Mouse (Mus musculus) frontal cortex, adult 2 months (tissue): ENCODE measurements at regions not wholly inside any gene's neighbourhood (a gene's known extent, or its start where the extent isn't known, plus 50 kb on each side); places are given as distances from the start of the nearest gene placed in this dataset.

Experiments
- DNase-seq, 2 experiments: peaks; one replicate each; pipeline ENCODE4 v3.0.0; 2022; ENCODE audit warnings: low spot score in 1 of 2; ENCODE audit errors: extremely low spot score in 1 of 2

- peak; percentile 18 to 62 for DNase-seq
Observed at GRCm38 (mm10) chr2:108584799-108585198, 695.7 kb upstream of the Kif18a start.

- DNase-seq = no peak
Observed at GRCm38 (mm10) chr2:108593555-108593954, 687.0 kb upstream of the Kif18a start.

- DNase-seq = no peak
Observed at GRCm38 (mm10) chr2:108600346-108600745, 680.2 kb upstream of the Kif18a start.

DNA sequence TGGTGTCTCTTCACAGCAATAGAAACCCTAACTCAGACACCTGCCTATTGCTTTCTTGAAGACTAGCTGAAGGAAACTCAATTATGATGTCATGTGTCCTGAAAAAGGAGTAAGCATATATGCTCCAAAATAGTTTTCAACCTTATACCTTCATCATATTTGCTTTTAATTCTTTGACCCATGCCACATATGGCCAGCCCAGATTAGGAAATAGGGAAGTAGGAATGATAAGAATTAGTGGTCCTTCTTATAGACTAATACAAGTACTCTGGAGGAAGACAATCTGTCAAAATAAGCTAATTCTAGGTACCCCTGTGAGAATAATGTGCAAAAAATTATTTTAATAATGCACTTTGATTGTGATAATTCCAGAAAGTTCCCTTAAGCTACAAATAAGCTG lies 661.0 kb upstream of the Kif18a start:
- DNase-seq = no peak

DNA sequence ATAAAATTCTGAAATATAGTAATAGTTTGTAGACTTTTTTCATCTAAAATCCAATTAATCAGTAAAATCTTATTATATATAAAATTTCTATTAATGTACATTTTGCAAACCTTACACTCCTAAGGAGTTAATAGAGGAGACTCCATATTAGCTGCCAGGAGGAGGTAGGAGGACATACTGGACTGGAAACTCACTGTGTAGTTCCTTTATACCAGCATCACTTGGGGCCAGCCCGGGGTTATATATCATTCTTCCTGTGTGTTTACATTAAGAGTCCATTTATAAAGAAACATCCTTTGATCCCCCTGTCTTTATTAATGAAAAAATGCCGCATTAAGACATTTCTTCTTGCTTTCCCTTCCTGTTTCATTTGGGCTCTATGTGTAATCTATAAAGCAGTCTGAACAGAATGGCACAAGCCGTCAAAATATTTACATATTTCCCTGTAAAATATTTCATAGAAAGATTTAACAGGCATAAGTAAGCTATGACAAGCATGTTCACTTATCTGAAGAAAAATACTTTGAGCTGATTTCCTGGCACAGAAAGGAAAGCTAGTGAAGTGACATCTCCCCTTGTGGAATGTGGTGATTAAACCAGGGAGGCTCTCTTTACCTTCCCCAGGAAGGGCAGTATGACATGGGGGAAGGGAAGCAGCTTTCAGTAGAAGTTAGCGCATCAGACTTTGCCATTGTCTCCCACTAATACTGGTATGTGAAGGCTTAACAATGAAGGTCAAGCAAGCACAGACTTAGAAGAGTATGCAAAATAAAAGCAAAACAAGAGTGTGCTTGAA lies 658.0 kb upstream of the Kif18a start:
- DNase-seq = no peak

DNA sequence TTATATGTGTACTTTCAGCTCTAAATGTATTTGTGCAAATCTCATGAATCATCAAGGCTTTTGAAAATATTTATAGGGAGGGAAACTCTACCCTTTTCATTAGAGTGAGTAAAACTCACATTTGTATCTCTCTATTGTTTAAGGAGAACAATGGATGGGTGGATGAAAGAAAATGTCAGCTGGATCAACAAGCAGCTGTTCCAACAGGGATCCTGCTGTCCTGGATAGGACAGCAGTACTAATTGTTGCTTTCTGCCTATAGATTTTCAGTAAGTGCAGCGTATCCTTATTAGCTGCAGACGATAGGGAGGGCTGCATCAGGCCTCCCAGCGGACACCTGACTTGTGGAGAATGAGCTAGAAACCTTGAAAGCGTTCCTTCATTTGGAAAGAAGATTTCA lies 644.9 kb upstream of the Kif18a start:
- no peak for DNase-seq

- no peak for DNase-seq
Observed at GRCm38 (mm10) chr2:108660697-108661388, 619.7 kb upstream of the Kif18a start.

- no peak for DNase-seq
Observed at GRCm38 (mm10) chr2:108677777-108678380, 602.7 kb upstream of the Kif18a start.

DNA sequence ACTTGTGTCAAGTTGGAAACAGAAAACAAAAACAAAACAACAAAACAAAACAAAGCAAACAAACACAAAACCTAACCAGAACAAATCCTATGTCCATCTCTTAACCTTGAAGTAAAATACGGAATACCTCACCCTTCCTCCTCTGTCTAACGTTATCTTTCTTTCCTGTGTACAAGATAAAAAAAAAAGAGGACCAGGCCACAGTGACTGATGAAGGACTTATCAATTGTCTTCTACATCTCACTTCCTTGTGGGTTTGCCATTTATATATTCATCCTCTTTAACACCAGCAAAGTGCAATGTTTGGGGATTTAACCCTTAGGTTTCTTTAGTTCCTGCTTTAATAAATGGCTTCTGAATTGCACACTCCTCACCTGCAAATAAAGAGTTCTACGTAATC lies 599.0 kb upstream of the Kif18a start:
- DNase-seq = no peak

DNA sequence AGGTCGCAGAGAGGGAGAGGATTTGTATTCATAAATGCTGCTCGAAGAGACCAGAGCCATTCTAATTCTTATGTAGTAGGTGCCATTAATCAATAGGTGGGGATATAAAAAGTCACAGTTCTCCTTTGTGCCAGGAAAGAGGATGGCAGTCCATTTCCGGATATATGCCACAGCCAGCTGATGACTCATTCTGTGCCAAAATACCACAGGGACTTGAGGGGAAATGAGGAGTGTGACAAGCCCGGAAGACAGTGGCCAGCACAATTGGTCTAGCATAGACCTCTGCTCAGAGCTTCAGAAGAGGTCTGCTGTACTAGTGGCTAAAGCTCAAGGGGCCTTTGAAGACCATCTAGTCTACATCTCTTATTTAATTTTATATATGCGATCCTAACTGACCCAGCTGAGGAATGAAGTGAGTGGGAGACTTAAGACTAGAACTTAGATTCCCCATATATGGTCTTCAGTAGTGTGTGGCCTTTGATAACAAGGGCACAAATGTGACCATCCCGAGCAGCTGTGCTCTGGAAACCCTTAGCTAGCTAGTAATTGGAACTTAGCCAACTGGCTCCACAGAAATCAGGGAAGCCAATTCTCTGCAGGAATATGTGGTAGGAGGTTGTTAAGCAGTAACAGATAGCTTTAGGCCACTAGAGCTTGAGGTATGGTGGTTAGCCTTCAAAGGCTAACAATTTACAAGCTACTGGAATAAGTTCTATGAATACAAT lies 594.4 kb upstream of the Kif18a start:
- DNase-seq = no peak

GRCm38 (mm10) chr2:108690091-108690490 lies 590.4 kb upstream of the Kif18a start:
- DNase-seq = peak; percentile 28 to 86

DNA sequence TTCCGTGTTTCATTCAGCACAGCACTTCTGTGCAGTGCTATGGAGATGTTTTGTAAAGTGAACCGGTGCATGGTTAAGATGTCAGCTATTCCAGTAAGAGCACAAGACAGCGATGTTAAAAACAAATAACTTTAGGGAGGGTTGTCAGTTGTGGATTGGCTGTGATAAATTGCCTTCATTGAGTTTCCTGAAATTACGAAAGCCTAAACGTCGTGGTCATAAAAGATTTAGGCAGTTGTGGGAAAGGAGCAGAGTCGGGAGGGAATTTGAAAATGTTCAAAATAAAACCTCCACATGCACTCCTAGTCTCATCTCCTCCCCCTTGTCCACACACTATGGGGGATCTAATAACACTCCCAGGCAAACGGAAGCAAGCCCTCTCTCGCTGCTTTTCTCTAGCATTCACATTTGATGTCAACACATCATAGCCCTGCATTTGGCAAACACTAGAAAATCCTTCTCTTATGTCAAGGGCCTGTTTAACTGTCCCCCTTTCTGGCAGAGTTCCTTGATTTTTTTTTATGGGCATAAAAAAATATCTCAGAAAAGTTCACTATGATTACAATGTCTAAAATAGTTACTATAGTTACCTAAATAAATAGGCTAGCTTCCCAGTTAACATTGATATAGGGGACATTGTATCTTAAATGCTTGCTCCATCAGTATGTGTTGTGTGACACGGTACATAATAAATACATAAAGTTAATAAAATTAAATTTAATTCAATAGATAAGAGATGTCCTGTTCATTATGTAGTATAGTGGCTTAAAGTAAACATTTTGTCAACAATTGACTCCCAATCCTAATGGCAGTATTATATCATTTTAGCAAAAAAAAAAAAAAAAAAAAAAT lies 589.2 kb upstream of the Kif18a start:
- no peak for DNase-seq

- DNase-seq = peak in 1 of 2 experiments; percentile 7
Observed at GRCm38 (mm10) chr2:108701308-108701707, 579.2 kb upstream of the Kif18a start.

DNA sequence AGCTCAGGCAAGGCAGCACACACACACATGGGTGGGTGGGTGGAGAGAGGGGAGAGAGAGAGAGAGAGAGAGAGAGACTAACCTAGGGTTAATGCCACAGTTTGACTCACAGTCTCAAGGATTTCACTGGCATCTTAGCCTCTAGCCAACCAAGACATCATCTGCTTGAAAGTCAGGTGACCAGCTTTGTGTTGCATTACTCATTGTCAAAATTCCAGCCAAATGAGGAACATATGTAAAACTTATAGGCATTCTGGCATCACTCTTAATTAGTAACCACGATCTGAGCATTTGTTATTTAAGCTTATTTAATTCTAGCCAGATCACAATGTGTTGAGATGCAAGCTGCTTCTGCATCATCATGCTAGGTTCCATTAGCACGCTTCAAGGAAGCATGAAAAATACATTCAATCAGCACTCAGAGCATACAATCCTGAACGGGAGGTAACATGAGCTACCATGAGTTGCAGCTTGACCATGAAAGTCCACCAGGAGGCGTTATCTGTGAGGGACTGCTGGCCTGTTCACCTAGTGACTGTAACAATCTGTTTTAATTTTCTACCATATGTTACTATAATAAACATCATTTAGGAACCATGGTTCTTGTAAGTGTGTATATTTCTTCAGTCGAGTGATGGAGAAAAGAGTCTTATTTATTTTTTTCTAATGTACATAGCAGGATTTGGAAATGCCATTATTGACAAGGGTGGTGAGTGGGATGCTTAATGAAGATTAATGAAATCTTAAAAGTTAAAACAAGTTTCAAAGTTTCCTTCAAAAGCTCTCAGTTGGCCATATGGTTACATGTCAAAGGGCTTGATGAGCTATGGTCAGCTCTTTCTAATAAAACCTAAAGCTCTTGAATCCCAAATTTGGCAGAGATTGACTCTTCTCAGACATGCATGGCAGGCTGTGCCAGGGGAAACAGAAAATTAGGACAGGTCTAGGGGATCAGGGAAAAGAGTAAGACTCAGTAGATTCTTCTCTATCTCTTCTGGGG lies 572.4 kb upstream of the Kif18a start:
- DNase-seq = no peak

- no peak for DNase-seq
Observed at GRCm38 (mm10) chr2:108742079-108742478, 538.5 kb upstream of the Kif18a start.

GRCm38 (mm10) chr2:108743511-108743910 lies 537.0 kb upstream of the Kif18a start:
- no peak for DNase-seq

- DNase-seq = no peak
Observed at GRCm38 (mm10) chr2:108744797-108745196, 535.7 kb upstream of the Kif18a start.

- DNase-seq = no peak
Observed at GRCm38 (mm10) chr2:108753494-108754225, 526.9 kb upstream of the Kif18a start.
